Mouse (Mus musculus) liver, embryonic 14.5 days (tissue): ENCODE data around the gene Cwc27.

Source experiments
- CTCF ChIP-seq: IDR thresholded peaks from 2 replicates; pipeline ENCODE4 v1.5.1; 2016; ENCODE audit warnings: antibody characterized with exemption, low read depth, control low read depth
- EP300 ChIP-seq: IDR thresholded peaks from 2 replicates; pipeline ENCODE4 v1.6.1; 2016; ENCODE audit warnings: antibody characterized with exemption, low read depth

- TF ChIP-seq CTCF = no peak
- TF ChIP-seq EP300 = no peak
These were observed 222.1 kb downstream of the Cwc27 start for GRCm38 (mm10) chr13:104594820-104595351.
